Mouse (Mus musculus): ENCODE measurements around the gene Tmem203. TPM values are rescaled to one million over a fixed set of nuclear protein-coding genes. Genes with fewer than 3 reads are reported as not detected.

Gene Tmem203
- 16.9 TPM for polyA plus RNA-seq (2017; shearing (Covaris generic))

DNA sequence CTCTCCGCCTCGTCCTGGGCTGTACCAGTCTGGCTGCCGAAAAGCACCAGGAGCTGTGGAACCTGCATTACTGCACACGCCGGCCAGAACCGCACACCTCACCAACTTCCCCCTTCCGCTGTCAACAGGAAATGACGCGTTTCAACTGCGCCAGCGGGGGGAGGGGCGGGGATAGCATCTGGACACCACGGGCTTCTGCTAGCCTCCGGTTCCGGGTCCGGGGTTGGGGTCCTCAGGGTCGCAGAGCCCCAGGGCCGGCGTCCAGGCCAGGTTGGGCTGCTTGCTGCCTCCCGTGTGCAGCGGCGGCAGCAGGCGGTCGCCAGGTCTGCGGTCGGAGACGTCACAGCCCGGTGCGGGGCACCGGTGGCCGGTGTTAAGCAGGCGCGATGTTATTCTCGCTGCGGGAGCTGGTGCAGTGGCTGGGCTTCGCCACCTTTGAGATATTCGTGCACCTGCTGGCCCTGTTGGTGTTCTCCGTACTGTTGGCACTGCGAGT lies at the start of gene Tmem203:
Gene Tmem203 (plus strand): TSS at position 156 of the 496 bp plus-strand sequence.

DNA sequence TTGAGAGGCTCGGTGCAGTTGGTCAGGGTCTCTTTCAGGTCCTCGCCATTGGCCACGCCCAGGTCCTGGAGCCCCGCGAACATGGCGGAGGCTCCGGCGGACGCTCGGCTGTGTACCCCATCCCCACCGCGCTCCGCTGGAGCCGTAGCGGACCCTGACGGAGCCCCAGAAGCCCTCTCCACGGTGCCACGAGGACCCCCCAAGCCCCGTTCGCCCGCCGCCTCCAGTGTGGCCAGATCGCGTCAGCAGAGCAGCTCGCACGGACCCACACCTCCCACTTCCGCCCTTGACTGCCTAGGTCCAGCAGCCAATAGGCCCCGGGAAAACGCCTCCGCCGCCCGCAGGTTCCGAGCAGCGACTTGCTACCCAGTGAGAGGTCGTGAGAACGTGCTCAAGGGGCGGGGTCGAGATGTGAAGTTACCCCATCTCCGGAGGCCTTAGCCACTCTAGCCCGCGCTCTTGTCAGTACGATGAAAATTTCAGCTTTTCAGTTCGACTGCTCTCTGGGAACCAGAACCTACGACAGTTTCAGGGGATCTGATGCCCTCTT lies 44.0 kb upstream of the Tmem203 start, which contains the start of gene Nelfb:
Gene Nelfb (minus strand): TSS at position 369 of the 550 bp plus-strand sequence.

DNA sequence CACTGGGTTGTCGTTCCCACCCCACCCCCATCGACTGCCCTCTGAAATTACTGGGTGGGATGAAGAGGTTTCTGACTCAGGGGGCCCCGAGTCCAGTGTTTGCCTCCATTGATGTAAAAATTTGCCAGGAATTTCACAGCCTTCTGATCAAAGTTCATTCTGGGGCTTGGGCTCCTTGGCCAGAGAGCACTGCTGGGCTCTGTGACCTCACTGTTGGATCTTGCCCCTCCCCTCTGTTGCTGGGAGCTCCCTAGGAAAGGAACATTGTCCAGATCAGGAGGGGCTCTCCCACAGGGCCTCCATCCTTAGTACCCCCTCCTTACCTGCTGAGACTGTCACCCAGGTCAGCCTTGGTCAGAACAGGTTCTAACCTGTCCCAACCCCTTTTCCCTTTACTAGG lies 40.8 kb upstream of the Tmem203 start, which contains the start of gene Stpg3:
Gene Stpg3 (minus strand): TSS at position 194 of the 400 bp plus-strand sequence.

DNA sequence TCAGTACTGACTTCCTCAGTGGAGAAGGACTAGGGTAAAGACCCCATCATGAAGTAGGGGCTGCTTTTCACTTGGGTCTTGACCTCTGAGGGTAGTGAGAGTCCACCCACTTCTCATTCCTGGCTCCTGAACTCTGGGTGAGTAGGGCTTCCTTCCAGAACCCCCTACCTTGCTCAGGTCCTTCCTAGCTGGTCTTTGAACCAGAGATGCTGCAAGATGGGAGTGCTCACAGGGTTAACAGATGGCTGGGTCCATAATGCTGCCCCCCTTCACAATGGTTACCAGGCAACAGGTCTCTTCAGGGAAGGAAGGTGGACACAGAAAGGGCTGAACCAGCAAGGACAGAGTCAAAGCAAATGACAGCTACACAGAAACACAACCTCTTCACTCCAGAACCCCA lies 36.8 kb upstream of the Tmem203 start, which contains the start of gene Fam166a:
Gene Fam166a (plus strand): TSS at position 301 of the 400 bp plus-strand sequence.

DNA sequence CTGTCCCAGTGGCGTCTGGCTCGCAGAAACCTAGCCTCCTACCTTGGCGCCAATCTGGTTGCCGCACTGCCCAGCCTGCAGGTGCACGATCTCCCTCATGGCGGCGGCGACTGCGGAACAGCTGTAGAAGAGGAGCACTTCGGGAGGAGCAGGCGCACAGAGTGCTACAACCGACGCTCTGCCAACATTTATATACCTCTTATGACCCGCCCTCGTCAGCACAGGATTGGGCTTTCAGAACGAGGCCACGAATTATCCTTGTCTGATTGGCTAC lies 30.8 kb upstream of the Tmem203 start, which contains the start of gene Tubb4b:
Gene Tubb4b (minus strand): TSS at position 211 of the 274 bp plus-strand sequence.

DNA sequence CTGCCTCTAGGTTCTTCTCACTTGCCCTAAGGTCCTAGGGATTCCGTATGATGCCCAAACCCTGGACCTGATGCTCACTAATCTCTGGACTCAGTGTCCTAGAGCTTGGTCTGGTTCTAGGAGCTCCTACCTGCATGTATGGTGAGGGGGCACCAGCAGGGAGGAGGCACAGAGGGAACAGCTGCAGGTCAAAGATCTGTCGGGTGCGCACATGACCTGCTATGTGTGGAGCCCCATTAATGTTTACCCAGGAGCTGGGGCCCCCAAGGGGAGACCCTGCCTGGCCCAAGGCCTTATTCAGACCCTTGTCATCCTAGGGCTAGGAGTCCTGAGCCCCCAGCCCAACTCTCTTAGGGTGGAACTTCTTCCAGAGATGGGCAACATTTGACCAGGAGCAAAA lies 21.2 kb upstream of the Tmem203 start, which contains the start of gene Slc34a3:
Gene Slc34a3 (minus strand): TSS at position 315 of the 400 bp plus-strand sequence.

DNA sequence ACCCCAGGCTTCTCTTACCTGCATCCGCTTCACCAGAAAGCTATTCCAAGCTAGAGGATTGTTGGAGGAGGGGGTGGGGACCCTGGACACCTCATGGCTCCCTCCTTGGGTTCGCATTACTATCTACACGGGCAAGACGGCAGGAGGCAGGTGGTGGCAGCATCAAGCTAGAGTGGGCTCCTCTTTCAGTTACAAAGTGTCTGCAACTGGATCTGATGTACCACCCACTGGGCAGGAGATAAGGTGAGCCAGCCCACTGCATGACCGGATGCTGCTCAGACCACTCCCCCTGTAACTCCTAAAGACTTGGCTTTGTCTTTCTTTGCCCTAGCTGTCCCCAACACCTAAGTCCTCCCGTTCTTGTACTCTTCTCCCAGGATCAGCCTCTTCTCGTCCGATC lies 18.6 kb upstream of the Tmem203 start, which contains the start of gene Rnf224:
Gene Rnf224 (minus strand): TSS at position 174 of the 400 bp plus-strand sequence.

DNA sequence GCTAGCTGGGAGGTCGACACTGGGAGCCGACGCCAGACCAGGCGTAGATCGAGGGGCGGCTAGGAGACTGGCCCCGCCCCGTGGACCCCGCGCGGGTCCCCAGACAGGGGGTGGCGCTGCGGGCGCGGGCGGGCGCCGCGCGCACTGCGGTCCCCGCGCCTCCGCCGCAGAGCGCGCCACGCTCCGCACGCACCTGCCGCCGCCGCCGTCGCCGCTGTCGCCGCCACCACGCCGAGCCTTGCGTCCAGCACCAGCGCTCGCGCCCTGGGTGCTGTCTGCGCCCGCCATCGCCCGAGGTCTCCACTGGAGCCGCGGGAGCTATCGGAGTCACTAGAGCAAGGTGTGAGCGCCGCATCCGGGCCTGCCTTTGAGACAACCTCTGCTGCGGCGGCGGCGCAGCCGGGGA lies 13.1 kb upstream of the Tmem203 start, which contains the start of the genes Rnf208 and Cysrt1:
Gene Rnf208 (plus strand): TSS at position 155 of the 406 bp plus-strand sequence.
Gene Cysrt1 (minus strand): TSS at position 352 of the 406 bp plus-strand sequence.

DNA sequence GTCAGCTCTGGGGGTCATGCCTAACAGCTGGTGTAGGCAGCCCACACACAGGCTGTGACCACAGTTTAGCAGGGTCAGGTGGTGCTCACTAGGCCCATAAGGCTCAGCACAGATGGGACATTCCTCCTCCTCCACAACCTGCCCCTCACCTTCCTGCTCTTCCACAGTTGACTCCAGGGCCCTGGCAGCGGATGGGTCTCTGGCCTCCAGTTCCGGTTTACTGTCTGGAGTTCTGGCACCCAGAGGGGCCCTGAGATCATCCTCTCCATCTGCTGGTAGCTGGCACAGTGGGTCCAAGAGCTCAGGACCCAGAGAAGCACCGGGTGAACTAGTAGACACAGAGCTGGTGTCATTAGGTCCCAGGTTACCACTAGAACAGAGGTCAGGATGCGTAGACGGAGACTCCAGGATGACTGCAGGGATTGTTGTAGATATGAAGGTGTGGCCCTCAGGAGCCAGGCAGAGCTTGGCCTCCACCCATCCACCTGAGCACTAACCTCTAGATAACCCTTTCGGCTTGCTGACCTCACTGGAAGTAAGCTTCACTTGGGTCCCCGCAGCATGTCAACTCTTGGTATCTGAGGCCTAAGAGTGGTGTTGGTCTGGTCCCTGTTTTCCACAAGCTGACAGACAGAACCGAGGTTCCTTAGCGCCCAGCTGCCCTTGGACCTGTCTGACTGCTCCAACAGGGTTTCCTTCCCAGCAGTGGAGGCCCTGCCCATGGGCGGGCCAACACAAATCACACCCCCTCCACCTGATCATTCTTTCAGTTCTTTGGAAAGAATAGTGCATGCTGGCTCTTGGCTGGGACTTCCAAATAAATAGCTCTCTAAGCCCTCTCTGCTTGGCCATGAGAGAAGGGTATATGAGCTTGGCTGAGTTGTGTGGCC lies 8.8 kb upstream of the Tmem203 start, which contains the start of gene AL732309.1:
Gene AL732309.1 (minus strand): TSS at position 681 of the 890 bp plus-strand sequence.

DNA sequence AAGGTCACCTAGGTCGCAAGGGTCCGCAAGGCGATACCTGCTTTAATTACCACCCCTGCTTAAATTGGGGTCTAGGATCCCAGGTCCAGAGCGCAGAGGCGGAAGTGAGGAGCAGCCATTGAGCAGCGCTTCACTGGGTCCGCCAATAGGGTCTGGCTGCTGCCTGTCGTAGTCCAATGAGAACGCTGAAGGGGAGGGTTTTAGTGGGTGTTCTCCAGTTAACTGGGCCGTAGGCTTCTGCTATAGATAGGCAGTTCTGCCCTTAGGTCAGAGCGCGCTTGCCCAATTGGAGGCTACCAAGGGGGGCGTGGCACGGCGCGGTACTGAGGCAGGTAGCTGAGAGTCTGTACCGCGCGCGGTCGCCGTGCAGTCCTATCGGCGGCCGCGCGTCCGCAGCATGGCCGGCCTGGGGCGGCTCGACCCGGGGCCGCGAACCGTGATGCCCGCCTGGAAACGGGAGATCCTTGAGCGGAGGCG lies 7.1 kb downstream of the Tmem203 start, which contains the start of gene Tprn:
Gene Tprn (plus strand): TSS at position 328 of the 477 bp plus-strand sequence.

DNA sequence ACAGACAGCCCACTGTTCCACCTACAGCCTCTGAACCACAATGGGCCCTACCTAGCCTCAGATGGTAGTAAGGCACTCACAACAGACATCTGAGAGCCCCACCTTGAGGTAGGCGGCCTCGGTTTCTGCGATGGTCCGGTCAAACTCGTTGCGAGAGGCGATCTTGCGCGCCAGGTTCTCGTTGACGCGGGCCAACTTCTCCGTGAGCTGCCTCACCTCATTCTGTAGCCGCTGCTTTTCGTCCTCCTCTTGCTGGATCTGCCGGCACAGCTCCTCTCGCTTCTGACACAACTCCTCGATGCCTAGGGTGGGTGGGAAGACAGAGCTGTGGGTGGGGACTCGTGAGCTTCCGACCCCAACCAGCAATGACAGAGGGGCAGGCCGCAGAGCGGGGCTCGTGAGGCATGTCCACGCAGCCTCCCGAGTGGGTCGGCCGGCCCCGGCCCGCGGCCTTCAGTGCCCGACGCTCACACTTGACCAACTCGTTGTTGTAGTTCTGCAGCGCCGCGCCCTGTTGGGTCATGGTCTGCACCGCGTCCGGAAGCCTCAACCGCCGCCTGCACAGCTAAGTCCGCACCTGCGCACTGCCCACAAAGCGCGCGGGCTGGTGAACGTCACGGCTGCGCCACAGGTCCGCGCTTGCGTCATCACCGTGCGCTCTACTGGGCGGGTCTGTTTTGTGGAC lies 16.7 kb downstream of the Tmem203 start, which contains the start of the genes Ssna1 and Anapc2:
Gene Ssna1 (minus strand): TSS at position 612 of the 685 bp plus-strand sequence.
Gene Anapc2 (plus strand): TSS at position 652 of the 685 bp plus-strand sequence.

DNA sequence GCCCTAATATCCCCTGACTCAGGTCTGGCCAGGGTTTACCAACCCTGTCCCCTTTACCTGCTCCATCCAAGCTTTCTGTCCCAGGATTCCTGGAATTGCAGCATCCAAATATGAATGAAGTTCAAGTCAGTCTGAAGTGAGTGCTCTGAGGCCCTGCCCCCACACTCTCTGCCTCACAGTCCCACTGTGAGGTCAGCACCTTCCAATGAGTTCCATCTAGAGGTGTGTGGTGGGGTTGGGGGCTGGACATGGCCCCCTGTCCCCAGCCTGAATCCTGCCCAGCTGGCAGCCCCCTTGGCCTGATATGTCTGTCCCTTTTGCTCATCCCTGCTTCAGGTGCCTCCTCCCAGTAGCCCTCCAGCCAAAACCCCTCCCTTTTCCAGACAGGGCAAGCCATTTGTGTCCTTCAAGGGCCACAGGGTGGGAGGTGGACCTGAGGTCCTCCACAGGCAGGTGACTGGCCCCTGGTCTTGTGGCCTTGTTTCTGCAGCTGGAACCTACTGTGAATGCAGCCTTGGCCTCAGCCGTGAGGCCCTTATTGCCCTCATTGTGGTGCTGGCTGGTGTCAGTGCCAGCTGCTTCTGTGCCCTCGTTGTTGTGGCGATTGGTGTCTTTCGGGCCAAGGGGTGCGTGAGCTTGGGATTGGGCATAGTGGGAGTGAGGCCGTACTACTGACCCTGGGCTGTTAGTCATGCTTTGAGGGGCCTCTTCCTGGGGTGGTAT lies 32.8 kb downstream of the Tmem203 start, which contains the start of gene Tmem210:
Gene Tmem210 (plus strand): TSS at position 219 of the 723 bp plus-strand sequence.

DNA sequence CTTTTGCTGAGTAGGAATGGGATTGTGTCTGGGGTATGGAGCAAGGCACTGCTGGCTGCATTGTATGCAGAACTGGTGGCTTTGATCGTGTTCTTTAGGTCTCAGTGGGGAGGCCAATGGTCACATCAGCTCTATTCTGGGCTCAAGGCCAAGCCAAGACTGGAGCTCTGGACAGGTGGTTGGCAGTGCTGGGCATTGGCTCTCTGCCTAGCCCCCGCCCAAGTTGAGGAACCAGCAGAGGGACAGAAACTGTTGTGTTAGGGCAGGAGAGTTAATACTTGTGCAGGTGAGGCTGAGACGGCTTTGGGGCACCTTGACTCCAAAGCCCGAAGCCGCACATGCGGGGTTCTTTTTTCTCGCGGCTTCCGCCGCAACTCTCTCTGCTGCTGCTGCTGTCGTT lies 34.4 kb downstream of the Tmem203 start, which contains the start of gene Lrrc26:
Gene Lrrc26 (plus strand): TSS at position 265 of the 400 bp plus-strand sequence.

Other genes with a start within 250 kb of the Tmem203 start
- 30.6 TPM for gene Nsmf, start 201.1 kb upstream of the Tmem203 start, polyA plus RNA-seq (2017; shearing (Covaris generic))
- gene Entpd8, start 175.1 kb upstream of the Tmem203 start, polyA plus RNA-seq (2017; shearing (Covaris generic)) = 0.48 TPM
- 13.2 TPM for gene Noxa1, start 160.3 kb upstream of the Tmem203 start, polyA plus RNA-seq (2017; shearing (Covaris generic))
- not detected for gene Nrarp, start 74.7 kb upstream of the Tmem203 start, polyA plus RNA-seq (2017; shearing (Covaris generic))
- gene Tor4a, start 58.6 kb upstream of the Tmem203 start, polyA plus RNA-seq (2017; shearing (Covaris generic)) = 153 TPM
- gene Nelfb, start 44.0 kb upstream of the Tmem203 start, polyA plus RNA-seq (2017; shearing (Covaris generic)) = 167 TPM
- not detected for gene Stpg3, start 40.8 kb upstream of the Tmem203 start, polyA plus RNA-seq (2017; shearing (Covaris generic))
- gene Fam166a, start 36.7 kb upstream of the Tmem203 start, polyA plus RNA-seq (2017; shearing (Covaris generic)) = not detected
- 235 TPM for gene Tubb4b, start 30.7 kb upstream of the Tmem203 start, polyA plus RNA-seq (2017; shearing (Covaris generic))
- gene Slc34a3, start 21.1 kb upstream of the Tmem203 start, polyA plus RNA-seq (2017; shearing (Covaris generic)) = not detected
- gene Rnf224, start 18.7 kb upstream of the Tmem203 start, polyA plus RNA-seq (2017; shearing (Covaris generic)) = not detected
- not detected for gene Rnf208, start 13.2 kb upstream of the Tmem203 start, polyA plus RNA-seq (2017; shearing (Covaris generic))
- not detected for gene Cysrt1, start 13.0 kb upstream of the Tmem203 start, polyA plus RNA-seq (2017; shearing (Covaris generic))
- 10.4 TPM for gene AL732309.1, start 8.6 kb upstream of the Tmem203 start, polyA plus RNA-seq (2017; shearing (Covaris generic))
- 3.8 TPM for gene Tprn, start 7.2 kb downstream of the Tmem203 start, polyA plus RNA-seq (2017; shearing (Covaris generic))
- gene Ssna1, start 17.0 kb downstream of the Tmem203 start, polyA plus RNA-seq (2017; shearing (Covaris generic)) = 144 TPM
- gene Anapc2, start 17.0 kb downstream of the Tmem203 start, polyA plus RNA-seq (2017; shearing (Covaris generic)) = 106 TPM
- not detected for gene Tmem210, start 32.7 kb downstream of the Tmem203 start, polyA plus RNA-seq (2017; shearing (Covaris generic))
- gene Lrrc26, start 34.5 kb downstream of the Tmem203 start, polyA plus RNA-seq (2017; shearing (Covaris generic)) = not detected
- 0.11 TPM for gene Grin1, start 63.7 kb downstream of the Tmem203 start, polyA plus RNA-seq (2017; shearing (Covaris generic))
- gene Man1b1, start 76.9 kb downstream of the Tmem203 start, polyA plus RNA-seq (2017; shearing (Covaris generic)) = 24.2 TPM
- gene Dpp7, start 100.9 kb downstream of the Tmem203 start, polyA plus RNA-seq (2017; shearing (Covaris generic)) = 25.1 TPM
- gene Uap1l1, start 110.2 kb downstream of the Tmem203 start, polyA plus RNA-seq (2017; shearing (Covaris generic)) = 19.7 TPM
- 0.39 TPM for gene Sapcd2, start 116.9 kb downstream of the Tmem203 start, polyA plus RNA-seq (2017; shearing (Covaris generic))
- 0.56 TPM for gene Entpd2, start 140.4 kb downstream of the Tmem203 start, polyA plus RNA-seq (2017; shearing (Covaris generic))
- gene Npdc1, start 143.9 kb downstream of the Tmem203 start, polyA plus RNA-seq (2017; shearing (Covaris generic)) = 3.4 TPM
- gene Fut7, start 167.8 kb downstream of the Tmem203 start, polyA plus RNA-seq (2017; shearing (Covaris generic)) = 11.3 TPM
- 24.7 TPM for gene Abca2, start 173.3 kb downstream of the Tmem203 start, polyA plus RNA-seq (2017; shearing (Covaris generic))
- gene Clic3, start 201.4 kb downstream of the Tmem203 start, polyA plus RNA-seq (2017; shearing (Covaris generic)) = 4.6 TPM
- gene Paxx, start 205.7 kb downstream of the Tmem203 start, polyA plus RNA-seq (2017; shearing (Covaris generic)) = 96.1 TPM
- not detected for gene Ptgds, start 214.6 kb downstream of the Tmem203 start, polyA plus RNA-seq (2017; shearing (Covaris generic))
- not detected for gene Lcn12, start 238.5 kb downstream of the Tmem203 start, polyA plus RNA-seq (2017; shearing (Covaris generic))
- gene Fbxw5, start 245.3 kb downstream of the Tmem203 start, polyA plus RNA-seq (2017; shearing (Covaris generic)) = 115 TPM
- 10.0 TPM for gene C8g, start 246.3 kb downstream of the Tmem203 start, polyA plus RNA-seq (2017; shearing (Covaris generic))

All from activated CD4-positive, CD25-positive, alpha-beta regulatory T cell, adult 9 weeks (primary cell).